Mouse (Mus musculus): ENCODE measurements around the gene Cfap73.

- TF ChIP-seq CTCF (IDR thresholded peaks at IDR 0.05; ENCODE audit: extremely low read depth, insufficient read depth, insufficient read length, insufficient replicate concordance) (no peak), POLR2A (IDR thresholded peaks at IDR 0.05; ENCODE audit: low read depth, low read length) (no peak)
Observed at GRCm38 (mm10) chr5:120605241-120605661, 28.8 kb downstream of the Cfap73 start.
